Mouse (Mus musculus): ENCODE measurements around the gene Ccdc9b.

The Ccdc9b gene

GRCm38 (mm10) chr2:118747301-118747960, 15.0 kb downstream of the Ccdc9b start:
- DNase-seq (ENCODE audit: low spot score): no peak

GRCm38 (mm10) chr2:118745915-118746901, 16.3 kb downstream of the Ccdc9b start:
- peak; percentile 67 for DNase-seq (ENCODE audit: low spot score)

DNA sequence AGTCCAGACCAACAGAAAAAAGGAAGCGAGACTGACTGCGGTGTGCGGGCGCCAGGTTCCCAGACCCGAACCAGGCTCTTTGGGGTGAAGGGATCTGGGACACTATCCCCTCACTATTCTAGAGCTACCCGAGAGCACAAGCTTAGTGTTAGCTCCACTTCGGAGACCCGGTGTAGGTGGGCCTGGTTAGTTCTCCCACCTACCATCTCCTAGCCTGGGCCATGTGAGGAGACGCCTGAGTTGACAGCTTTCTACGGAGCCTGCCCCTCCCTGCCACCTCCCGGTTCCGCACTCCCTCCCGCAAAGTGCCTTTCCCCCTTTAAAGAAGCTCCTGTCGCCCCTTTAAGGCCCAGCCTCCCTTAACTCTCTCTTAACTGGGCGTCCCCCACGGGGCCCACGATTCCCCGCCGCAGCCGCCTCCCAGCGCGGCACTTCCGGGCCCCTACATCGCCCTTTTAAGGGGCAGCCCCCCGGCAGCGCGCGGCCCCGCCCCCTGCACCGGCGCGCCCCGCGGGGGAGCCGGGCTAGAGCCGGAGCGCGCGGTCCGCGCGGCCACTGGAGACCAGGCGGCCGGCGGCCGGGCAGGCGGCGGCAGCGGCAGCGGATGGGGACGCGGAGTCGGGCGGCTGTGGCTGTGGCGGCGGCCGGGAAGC, 17.1 kb downstream of the Ccdc9b start, which contains the start of gene Inafm2:
Inafm2 (plus strand) TSS at position 527 of the 653 bp plus-strand sequence.
- DNase-seq (ENCODE audit: low spot score): peak; percentile 93

- DNase-seq (ENCODE audit: low spot score): no peak
These were observed 17.8 kb downstream of the Ccdc9b start for GRCm38 (mm10) chr2:118744621-118745020.

DNA sequence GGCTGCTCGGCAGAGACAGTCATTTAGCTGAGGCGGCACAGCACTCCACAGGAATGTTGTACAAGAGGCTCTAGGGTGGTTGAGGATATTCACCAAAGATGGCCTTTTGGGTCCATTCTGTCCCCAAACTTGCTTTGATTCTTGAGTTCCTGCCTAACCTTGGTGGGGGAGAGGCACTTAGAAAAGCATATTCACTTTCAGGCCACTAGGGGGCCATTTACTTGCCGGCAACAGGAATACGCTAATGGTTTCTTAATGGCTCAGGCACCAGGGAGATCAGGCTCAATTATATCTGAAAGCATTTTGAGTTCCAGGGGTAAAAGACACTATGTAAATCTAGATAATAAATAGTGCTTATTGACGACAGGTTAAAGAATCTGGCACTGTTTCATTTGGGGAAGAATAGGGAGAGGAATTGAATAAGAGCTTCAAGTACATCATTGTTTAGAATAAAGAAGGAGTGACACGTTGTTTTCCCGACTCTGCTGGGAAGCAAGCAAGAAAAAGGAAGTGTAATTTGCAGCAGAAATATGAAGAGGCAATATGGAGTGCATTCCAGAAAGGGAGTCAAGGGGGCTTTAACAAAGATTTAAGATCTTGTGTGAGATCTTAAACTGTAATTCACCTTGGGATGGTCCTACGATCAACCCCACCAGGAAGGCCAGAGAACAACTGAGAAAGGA, 19.1 kb downstream of the Ccdc9b start:
- no peak for DNase-seq (ENCODE audit: low spot score)

GRCm38 (mm10) chr2:118741183-118741582, 21.3 kb downstream of the Ccdc9b start:
- no peak for DNase-seq (ENCODE audit: low spot score)

DNA sequence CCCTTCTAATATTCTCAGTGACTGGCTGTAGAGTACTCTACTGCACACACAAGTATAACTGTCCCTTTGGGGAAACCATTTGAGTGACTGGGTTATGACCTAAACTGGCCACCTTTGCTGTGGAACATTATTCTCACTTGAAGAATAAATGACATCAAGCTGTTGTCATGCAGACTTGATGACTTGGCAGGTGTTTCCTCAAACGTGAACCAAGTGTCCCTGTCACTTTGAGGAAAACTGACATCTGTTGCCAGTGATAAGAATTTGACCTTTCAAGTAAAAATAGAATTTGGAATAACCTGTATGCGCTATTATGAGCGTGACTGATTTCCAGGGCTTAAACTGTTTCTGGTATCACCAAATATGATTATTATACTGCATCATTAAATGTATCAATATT, 22.1 kb downstream of the Ccdc9b start:
- no peak for DNase-seq (ENCODE audit: low spot score)

GRCm38 (mm10) chr2:118733341-118733740, 29.1 kb downstream of the Ccdc9b start:
- DNase-seq (ENCODE audit: low spot score): no peak

DNA sequence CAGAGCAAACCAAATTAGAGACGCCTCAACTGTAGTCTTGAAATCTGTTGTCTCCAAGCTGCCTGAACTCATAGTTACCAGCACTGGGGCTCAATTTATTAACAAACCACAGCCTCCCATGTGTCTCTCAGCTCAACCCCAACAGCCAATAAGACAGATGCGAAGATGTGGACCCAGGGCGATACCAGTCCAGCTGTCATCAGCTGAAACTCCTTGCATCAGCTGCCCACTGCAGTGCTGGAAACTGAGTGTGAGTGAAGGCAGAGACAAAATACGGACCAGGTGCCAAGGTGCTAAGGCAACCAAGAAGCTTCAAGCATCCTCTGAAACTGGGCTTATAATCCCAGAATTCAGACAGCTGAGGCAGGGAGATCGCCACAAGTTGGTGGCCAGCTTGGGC, 30.5 kb downstream of the Ccdc9b start:
- no peak for DNase-seq (ENCODE audit: low spot score)

GRCm38 (mm10) chr2:118730622-118730915, 31.9 kb downstream of the Ccdc9b start:
- peak; percentile 55 for DNase-seq (ENCODE audit: low spot score)

- DNase-seq (ENCODE audit: low spot score): peak; percentile 70
These were observed 32.4 kb downstream of the Ccdc9b start for GRCm38 (mm10) chr2:118729816-118730621.

DNA sequence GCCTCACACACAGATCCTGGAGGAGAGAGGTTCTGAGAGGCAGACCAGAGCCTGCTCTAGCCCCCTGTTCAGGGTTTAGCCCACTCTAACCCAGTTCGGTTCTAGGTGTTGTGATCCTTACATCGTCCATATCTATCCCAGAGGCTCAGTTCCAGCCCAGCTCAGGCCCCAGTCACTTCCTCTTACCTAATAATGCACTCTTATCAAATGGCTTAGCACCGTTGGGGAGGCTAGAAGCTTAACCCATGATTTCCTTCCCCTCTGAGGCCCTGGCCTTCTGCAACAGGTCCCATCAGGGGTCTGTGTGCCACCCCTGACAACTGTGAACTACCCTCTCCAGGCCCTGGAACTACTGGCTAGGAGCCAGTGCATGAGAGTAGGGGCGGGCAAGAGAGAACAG, 33.3 kb downstream of the Ccdc9b start:
- DNase-seq (ENCODE audit: low spot score): no peak

- no peak for DNase-seq (ENCODE audit: low spot score)
These were observed 34.1 kb downstream of the Ccdc9b start, which contains the start of gene Plcb2 for GRCm38 (mm10) chr2:118728337-118728736. Gene Plcb2 (minus strand): TSS chr2:118728438.

DNA sequence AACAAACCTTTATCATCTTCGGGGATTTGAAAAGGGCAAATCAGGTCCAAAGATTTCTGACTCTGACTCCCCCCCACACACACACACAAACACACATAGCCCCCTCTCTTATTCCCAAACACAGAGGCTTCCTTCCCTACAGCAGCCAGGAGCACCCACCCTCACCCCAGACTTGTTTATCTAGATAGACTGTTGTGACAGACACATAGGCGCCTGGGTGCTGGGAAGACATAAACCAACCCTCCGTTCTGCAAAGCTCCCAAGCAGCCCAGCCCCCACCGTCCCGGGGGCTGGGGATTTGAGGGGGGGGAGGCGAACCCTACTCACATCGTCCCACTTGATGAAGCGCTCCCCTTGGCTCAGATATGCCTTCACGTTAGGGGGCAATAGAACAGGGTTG, 34.5 kb downstream of the Ccdc9b start:
- no peak for DNase-seq (ENCODE audit: low spot score)

DNA sequence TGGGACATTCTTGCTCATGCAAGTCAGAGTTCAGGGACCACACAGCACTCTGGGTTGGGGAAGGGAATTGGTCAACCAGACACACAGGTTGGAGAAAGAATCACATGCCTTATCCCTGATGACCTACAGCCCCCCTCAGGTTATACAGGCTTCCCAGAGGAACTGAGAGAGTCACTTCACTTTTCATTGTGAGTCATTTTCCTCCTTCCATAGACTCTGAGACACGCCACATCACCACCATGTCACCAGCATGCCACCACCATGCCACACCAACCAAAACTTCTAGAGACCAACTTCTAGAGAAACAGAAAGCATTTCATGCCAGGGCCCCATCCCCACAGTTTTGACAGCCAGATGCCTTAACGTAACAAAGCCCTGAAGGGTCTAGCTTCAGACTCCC, 35.6 kb downstream of the Ccdc9b start:
- no peak for DNase-seq (ENCODE audit: low spot score)

GRCm38 (mm10) chr2:118725511-118725910, 37.0 kb downstream of the Ccdc9b start:
- no peak for DNase-seq (ENCODE audit: low spot score)

- DNase-seq (ENCODE audit: low spot score): no peak
These were observed 38.6 kb downstream of the Ccdc9b start for GRCm38 (mm10) chr2:118723693-118724486.

GRCm38 (mm10) chr2:118716677-118717076, 45.8 kb downstream of the Ccdc9b start:
- no peak for DNase-seq (ENCODE audit: low spot score)

DNA sequence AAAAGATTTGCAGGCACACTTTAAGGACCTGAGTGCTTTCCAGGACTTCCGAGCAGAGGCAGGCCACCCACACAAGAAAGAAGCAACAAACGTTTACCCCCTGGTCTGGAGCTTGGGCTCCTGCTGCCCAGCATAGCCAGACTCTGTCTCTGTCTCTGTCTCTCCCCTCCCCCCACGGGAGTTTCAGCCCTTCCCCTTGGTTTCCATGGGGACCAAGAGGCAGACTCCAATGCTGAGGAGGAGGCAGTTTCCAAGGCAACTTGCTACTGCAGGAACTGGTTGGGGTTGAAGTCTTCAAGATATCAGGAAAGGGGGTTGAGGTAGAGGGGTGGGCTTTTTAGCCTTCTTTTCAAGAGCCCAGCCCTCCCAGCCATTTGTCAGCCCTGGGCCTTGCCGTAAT, 48.2 kb downstream of the Ccdc9b start:
- no peak for DNase-seq (ENCODE audit: low spot score)

DNA sequence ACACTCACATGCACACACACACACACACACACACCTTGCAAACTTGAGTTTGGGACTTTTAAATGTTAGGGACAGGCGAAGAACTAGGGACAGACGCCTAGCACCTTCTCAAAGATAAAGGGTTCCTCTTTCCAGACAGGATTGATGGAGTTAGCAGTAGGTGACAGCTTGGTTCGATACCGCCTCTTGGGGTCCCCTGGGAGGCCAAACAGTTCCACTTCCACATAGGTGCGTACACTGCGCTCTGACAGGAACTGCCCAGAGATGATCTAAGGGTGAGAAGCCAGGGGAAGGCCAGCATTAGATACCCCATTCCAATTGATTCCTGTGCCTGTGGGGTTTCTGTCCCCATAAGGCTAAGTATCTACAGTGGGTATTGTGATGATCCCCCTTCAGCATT, 48.8 kb downstream of the Ccdc9b start:
- no peak for DNase-seq (ENCODE audit: low spot score)

All from testis, postnatal 14 days (tissue).